Mouse (Mus musculus) induced T-regulatory cell, adult 2 months (primary cell): ENCODE measurements around the gene 1700029H14Rik.

ENCODE experiments used
- DNase-seq: peaks from one replicate; pipeline ENCODE4 v3.0.0-alpha.2; 2012; ENCODE audit warnings: low read depth

The 1700029H14Rik gene

GRCm38 (mm10) chr8:13562118-13562517 lies at the start of gene 1700029H14Rik:
TSS of gene 1700029H14Rik (minus strand) at chr8:13562461.
- DNase-seq = no peak

- no peak for DNase-seq
Observed at GRCm38 (mm10) chr8:13611702-13612101, 49.4 kb upstream of the 1700029H14Rik start.

- no peak for DNase-seq
Observed at GRCm38 (mm10) chr8:13609971-13610370, 47.7 kb upstream of the 1700029H14Rik start.

- DNase-seq = no peak
Observed at GRCm38 (mm10) chr8:13608946-13609345, 46.7 kb upstream of the 1700029H14Rik start.

- DNase-seq = no peak
Observed at GRCm38 (mm10) chr8:13605920-13606480, 43.7 kb upstream of the 1700029H14Rik start.

- DNase-seq = peak; percentile 81
Observed at GRCm38 (mm10) chr8:13602621-13603020, 40.4 kb upstream of the 1700029H14Rik start.

GRCm38 (mm10) chr8:13601166-13601565 lies 38.9 kb upstream of the 1700029H14Rik start:
- DNase-seq = peak; percentile 91

GRCm38 (mm10) chr8:13600716-13601115 lies 38.5 kb upstream of the 1700029H14Rik start:
- no peak for DNase-seq

GRCm38 (mm10) chr8:13600204-13600603 lies 37.9 kb upstream of the 1700029H14Rik start:
- DNase-seq = peak; percentile 91

GRCm38 (mm10) chr8:13597777-13598176 lies 35.5 kb upstream of the 1700029H14Rik start:
- no peak for DNase-seq

GRCm38 (mm10) chr8:13595861-13596260 lies 33.6 kb upstream of the 1700029H14Rik start:
- peak; percentile 57 for DNase-seq

- DNase-seq = peak; percentile 85
Observed at GRCm38 (mm10) chr8:13594884-13595323, 32.6 kb upstream of the 1700029H14Rik start.

GRCm38 (mm10) chr8:13593340-13593739 lies 31.1 kb upstream of the 1700029H14Rik start:
- peak; percentile 64 for DNase-seq

- DNase-seq = no peak
Observed at GRCm38 (mm10) chr8:13591246-13591645, 29.0 kb upstream of the 1700029H14Rik start.

- no peak for DNase-seq
Observed at GRCm38 (mm10) chr8:13589071-13589470, 26.8 kb upstream of the 1700029H14Rik start.

- DNase-seq = no peak
Observed at GRCm38 (mm10) chr8:13584652-13585051, 22.4 kb upstream of the 1700029H14Rik start.

GRCm38 (mm10) chr8:13577869-13578268 lies 15.6 kb upstream of the 1700029H14Rik start:
- no peak for DNase-seq

- DNase-seq = no peak
Observed at GRCm38 (mm10) chr8:13571999-13572398, 9.7 kb upstream of the 1700029H14Rik start.

- no peak for DNase-seq
Observed at GRCm38 (mm10) chr8:13557526-13557925, 4.7 kb downstream of the 1700029H14Rik start.

- no peak for DNase-seq
Observed at GRCm38 (mm10) chr8:13551574-13551830, 10.8 kb downstream of the 1700029H14Rik start.

- DNase-seq = peak; percentile 86
Observed at GRCm38 (mm10) chr8:13550718-13551573, 11.3 kb downstream of the 1700029H14Rik start.

- DNase-seq = peak; percentile 5
Observed at GRCm38 (mm10) chr8:13548831-13549230, 13.4 kb downstream of the 1700029H14Rik start.

- DNase-seq = no peak
Observed at GRCm38 (mm10) chr8:13548235-13548634, 14.0 kb downstream of the 1700029H14Rik start.

GRCm38 (mm10) chr8:13546421-13546820 lies 15.8 kb downstream of the 1700029H14Rik start:
- no peak for DNase-seq
